Mouse (Mus musculus): Measurements from ENCODE around the gene Nt5dc2.

Nt5dc2 gene

DNA sequence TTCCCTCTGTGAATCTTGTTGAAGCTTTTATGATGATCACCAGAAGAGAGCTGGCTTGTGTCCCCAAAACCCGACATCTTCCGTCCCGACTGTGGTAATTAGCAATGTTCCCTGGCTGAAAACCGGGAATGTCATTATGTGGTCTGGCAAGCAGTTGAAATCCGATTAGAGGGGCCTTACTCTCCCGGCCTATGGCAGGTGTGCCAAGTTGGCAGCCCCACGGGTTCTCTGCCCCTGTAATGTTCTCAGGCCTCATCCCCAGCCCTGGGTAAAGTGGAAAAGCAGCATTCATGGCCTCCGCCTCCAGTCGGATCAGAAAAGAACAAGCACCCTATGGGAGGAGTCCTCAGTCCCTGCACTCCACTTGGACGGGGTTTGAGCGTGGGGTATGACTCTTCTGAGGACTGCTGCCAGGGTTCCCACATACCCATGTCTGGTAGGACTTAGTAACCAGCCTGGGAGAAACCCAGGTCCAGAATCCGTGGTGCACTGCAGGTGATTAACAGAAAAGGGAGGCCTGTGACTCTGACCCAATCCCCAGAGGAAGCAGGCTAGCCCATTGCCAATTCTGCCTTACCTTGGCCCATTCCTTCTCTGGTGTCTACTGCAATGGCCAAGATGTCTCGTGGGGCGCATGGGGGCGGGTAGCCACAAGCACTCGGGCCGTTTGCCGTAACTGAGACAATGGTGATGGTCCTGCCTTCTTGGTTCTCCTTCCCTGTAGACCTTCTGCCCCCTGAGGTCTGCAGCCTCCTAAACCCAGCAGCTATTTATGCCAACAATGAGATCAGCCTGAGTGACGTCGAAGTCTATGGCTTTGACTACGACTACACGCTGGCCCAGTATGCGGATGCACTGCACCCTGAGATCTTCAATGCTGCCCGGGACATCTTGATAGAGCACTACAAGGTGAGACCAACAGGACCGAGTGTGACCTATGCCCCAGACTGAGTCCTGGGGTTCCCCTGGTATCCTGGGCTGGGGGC is 3.5 kb downstream of the Nt5dc2 start:
- no peak for DNase-seq (ENCODE audit: low spot score in 2 of 2)

DNA sequence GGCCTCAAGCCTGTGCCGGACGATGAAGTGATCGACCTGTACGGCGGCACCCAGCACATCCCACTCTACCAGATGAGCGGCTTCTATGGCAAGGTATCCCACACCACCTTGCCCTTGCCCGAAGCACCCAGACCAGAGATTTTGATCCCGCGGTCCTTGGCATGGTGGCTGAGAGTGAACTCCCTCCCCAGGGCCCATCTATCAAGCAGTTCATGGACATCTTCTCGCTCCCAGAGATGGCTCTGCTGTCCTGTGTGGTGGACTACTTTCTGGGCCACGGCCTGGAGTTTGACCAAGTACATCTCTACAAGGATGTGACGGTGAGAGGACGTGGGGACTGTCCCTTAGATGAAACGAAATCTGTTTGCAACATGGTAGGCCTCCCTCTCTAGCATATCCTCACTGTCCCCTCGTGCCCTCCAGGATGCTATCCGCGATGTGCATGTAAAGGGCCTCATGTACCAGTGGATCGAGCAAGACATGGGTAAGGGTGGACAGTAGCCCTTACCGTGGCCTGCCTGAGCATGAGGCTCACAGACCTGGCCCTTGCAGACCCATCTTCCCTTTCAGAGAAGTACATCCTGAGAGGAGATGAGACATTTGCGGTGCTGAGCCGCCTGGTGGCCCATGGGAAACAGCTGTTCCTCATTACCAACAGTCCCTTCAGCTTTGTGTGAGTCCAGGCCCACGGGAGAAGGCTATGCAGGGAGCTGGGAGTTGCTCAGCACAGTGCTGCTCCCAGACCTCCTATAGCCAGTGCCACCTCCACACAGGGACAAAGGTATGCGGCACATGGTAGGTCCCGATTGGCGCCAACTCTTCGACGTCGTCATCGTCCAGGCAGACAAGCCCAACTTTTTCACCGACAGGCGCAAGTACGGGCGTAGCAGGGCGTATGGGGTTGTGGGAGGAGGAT is 4.9 kb downstream of the Nt5dc2 start:
- no peak for DNase-seq (ENCODE audit: low spot score in 2 of 2)

DNA sequence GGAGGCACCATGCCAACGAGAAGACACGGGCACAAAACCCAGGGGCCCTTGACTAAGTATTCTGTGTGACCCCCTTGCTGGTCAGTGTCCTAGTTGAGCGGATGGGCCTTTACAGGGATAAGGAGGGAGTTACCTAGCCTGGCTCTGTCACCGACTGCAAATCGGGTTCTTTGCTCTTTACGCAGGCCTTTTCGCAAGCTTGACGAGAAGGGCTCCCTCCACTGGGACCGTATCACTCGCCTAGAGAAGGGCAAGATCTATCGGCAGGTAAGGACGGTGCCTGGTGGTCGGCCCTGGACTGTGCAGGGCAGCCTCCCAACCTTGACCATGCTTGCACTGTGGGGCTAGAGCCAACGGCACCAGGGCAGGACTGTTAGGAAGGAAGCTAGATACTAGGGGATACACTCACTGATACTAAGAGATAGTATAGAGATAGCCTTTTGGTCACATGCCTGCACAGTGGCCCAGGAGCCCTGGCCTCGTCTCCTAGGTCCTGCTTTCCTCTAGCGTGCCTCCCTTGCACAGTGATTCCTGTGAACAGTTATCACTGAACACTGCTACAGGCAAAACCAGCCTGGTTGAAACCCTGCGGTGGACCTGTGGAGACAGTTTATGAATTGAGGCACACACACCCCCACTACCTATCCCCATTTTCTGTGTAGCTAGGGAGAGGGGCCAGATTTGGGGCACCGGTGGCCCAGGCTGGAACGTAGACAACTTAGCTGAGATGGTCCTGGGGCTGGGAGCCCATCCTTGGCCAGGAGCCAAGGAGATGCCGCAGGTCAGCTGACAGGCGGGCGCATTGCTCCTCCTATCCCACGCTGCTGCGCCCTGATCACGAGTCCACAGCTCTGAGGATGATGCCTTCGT is 5.8 kb downstream of the Nt5dc2 start:
- no peak for DNase-seq (ENCODE audit: low spot score in 2 of 2)

DNA sequence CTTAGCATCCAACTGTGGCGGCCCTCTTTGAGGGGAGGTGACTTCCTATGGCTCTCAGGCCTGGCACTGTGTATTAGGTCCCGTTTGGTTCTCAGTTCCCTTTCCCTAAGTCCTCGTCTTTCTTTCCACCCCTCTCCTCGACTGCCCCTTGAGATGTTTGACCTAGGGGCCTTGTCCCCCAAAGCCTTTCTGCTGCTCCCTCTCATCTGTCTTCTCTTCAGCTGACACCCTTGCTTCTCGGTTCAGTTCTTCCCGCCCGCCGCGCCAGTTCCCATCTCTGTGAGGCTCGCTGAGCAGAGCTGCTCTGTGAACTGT is 6.4 kb downstream of the Nt5dc2 start:
- no peak for DNase-seq (ENCODE audit: low spot score in 2 of 2)

DNA sequence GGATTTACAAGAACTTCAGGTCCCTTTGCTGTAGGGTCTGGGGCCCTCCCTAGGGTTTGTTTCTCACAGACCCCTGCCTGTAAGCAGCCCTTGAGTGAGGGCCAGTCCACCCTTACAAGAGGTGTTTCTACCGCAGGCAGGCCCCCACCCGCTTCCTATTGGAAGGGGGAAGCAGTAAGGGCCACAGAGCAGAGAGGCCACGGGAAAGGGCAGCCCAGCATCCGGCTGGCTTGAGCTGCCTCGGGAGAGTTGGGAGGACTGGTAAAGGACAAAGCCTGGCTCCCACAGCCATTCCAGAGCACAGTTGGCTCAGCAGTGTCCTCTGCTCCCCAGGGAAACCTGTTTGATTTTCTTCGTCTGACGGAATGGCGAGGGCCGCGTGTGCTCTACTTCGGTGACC is 6.9 kb downstream of the Nt5dc2 start:
- no peak for DNase-seq (ENCODE audit: low spot score in 2 of 2)

DNA sequence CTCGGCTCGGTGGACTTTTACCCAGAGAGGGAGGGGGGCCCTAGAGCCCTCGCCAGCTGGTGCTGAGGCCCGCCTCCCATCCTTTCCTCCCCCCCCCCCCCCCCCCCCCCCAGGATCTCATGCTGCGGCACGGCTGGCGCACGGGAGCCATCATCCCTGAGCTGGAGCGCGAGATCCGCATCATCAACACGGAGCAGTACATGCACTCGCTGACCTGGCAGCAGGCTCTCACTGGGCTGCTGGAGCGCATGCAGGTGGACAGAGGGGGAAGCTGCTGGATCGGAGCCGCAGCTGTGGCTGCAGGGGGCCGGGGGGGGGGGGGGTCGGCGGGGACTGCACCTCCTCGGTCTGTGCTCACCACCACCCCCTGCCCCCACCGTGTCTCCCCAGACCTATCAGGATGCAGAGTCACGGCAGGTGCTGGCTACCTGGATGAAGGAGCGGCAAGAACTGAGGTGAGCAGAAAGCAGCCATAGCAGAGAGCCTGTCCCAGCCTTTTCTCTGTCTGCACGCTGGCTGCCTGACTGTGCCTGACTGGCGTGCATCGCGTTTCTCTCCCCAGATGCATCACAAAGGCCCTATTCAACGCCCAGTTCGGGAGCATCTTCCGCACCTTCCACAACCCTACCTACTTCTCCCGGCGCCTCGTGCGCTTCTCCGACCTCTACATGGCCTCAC is 7.5 kb downstream of the Nt5dc2 start:
- DNase-seq (ENCODE audit: low spot score in 2 of 2): no peak

DNA sequence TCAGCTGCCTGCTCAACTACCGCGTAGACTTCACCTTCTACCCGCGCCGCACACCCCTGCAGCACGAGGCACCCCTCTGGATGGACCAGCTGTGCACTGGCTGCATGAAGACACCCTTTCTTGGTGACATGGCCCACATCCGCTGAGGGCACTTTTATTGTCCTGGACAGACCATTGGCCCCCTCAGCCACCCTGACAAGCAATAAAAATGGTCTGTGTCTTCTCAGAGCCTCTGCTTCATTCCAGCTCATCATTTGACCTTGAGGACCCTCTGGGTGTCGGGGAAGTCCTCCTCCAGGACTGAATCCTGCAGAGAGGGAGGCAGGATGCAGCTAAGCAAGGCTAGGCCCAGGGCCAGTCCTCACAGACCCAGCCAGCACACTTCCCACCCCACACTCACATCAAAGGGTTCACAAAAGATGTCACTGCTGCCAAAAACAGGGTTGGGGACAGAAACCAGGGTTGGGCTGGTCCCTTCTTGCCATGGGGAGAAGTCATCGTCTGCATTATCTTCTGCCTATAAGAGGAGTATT is 8.1 kb downstream of the Nt5dc2 start:
- no peak for DNase-seq (ENCODE audit: low spot score in 2 of 2)

DNA sequence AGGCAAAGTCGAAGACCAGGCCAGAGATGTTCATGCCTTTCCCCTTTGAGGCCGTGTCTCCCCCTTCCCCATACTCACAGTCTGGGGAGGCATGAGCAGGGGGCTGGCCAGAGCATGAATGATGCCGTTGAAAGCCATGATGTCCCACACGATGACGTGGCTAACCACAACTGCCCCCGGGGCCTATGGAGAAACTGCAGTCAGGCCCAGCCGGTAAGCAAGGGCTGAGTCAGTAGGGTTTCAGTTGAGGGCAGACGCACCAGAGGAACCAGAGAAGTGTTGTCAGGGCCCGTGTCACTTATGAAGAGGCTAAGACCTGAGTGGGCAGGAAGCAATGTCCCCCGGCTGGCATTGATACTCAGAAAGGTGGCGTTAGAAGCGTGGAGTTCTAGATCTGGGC is 8.8 kb downstream of the Nt5dc2 start:
- no peak for DNase-seq (ENCODE audit: low spot score in 2 of 2)

DNA sequence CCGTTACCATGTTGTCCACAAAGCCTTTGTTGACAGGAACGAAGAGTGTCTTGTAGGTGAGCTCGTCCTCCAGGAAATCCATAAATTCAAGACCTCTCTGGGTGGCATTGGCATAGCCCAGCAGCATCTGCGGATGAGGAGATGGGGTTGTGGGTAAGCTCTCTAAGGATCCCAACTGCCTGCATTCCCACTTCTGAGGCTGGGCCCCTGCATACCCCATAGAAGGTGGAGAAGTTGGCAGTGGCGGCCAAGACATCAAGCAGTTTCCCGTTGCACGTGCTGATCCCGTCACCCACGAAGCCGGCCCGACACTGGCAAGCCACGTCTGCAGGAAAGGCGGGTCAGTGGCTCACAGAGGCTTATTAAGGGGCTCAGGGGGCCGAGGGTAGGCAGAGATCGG is 9.3 kb downstream of the Nt5dc2 start:
- DNase-seq (ENCODE audit: low spot score in 2 of 2): no peak

DNA sequence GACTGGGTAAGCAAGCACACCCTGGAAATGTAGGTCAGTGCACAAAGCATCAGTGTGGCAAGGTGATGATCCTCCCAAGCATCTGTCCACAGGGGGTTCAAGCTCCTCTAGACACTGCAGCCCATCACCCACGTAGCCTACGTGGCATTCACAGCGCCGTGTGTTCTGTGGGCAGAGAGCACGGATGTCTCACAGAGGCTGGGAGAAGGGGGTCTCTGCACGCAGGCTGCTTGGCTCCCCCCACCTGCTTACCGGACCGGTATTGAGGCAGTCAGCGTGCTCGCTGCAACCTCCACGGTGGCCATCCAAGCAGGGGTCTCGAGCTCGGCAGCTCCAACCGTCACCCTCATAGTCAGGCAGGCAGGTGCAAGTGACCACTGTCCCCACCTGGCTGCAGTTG is 10.2 kb downstream of the Nt5dc2 start:
- DNase-seq (ENCODE audit: low spot score in 2 of 2): no peak

DNA sequence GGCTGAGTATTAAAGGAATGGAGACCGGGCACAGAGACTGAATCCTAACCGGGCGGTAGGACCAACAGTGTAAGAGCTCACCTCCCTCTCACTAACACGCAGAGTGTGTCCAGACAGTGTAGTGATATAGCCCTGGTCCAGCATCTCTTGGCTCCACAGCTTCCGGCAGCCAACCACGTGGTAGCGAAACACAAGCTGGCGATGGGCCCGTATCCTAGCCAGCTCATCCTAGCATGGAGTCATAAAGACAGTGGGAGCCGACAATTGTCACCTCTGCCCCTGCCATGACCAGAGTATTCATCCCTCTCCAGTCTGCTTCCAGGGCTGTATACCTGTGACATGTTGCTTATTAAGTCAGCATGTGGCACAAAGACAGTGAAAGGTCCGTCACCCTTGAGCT is 14.8 kb downstream of the Nt5dc2 start:
- DNase-seq (ENCODE audit: low spot score in 2 of 2): no peak

DNA sequence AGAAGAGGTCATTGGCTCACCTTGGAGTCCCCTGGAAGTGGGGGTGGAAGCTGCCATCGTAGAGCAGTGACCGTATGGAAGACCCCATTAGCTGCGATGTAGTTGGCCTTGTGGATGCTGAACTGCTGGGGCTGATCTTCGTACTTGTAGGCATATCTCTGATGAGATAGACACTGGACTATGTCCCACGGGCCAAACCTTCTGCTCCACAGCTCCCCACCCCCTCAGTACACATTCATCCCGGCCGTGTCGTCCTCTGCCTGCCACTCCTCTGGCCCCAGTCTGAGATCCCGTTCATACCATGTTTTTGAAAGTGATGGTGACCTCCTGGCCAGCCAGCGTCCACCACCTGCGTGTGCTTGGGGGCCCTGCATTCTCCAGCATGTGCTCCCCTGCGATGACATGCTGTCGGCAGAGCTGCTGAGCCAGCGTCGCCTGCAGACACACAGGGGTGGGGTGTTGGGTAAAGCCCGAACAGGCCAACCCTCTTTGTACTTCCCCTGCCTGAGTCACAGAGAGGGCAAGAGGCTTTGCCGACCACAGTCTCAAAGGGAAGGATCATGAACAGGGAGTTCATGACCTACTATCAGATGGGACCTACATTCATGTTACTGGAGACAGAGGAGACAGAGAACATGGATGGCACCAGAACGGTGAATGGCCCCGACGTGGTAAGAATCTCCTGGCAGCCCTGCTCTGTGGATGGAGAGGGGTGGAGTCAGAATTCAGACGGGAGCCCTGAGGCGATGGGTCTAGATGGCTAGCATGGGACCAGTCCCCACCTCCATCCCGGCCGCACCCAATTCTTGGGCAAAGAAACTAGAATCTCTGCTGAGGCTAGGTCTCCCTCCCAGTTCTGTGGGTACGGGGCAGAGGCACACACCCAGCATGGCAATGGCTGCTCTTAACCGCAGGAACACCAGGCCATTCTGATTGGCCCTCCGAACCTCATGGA is 29.6 kb downstream of the Nt5dc2 start:
- no peak for DNase-seq (ENCODE audit: low spot score in 2 of 2)

DNA sequence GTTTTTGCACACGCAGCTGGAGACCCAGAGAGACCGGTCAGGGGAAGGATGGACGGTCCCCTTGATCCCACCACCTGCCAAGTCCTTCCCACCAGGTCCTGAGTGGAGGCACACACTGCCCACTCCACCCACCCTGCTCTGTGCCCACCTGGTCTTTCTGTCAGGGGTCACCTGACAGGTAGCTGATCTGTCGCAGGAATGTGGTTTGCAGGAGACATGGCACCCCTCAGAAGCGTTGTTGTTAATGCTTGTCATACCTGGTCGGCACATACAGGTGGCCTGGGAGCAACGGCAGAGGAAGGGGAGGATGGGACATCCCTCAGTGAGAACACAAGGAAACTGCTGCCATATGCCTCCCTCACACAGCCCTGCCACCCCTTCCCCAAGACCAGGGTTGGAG is 30.3 kb downstream of the Nt5dc2 start:
- DNase-seq (ENCODE audit: low spot score in 2 of 2): no peak

DNA sequence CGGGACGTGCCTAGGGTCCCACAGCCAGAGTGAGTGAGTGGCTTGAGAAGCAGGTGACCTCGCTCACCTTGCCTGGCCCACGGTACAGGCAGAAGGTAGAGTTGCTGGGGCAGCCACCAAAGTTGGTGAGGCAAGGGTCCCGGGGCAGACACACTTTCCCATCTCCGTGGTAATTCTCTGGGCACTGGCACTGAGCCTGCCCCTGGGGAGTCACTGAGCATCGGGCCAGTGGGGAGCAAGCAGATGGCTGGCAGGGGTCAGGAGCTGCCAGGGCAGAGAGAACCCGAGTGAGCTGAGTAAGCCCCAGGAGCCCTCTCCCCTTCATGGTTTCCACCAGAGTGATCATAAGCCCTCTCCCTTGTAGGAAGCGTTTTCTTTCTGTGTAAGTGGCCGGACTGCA is 30.8 kb downstream of the Nt5dc2 start:
- DNase-seq (ENCODE audit: low spot score in 2 of 2): no peak

DNA sequence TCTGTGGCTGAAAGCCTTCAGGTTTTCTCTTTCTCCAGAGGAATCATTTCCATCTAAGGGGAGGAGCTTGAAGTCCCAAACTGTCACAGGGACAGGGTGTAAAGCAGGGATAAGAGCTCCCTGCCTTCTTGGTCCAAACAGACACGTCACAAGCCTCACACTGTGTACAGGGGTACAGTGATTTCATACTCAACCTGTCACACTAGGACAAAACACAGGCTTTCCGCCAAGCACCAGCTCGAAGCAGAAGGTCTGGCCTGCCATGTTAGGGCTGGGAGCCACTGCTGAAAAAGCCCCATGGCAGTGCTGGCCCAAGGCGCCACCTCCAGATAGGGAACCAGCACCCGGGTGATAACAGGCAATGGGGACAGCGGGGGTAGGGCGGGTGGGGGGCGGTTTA is 33.2 kb downstream of the Nt5dc2 start:
- no peak for DNase-seq (ENCODE audit: low spot score in 2 of 2)

DNA sequence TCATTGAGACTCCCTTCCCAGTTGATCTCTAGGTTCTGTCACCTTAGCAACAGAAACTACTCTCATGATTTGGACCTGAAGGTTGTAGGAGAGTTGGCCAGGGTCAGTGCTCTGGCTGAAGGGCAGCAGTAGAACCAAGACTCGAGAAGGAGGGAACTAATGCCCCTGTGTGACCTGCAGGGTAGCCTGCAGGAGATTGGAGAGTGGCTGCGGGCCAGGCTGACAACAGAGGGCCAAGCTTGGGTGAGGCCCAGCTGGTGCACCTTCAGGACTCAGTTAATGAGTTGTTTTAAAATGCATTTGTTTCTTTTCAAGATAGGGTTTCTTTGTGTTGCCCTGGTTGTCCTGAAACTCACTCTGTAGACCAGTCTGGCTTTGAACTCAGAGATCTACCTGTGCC is 34.2 kb downstream of the Nt5dc2 start:
- no peak for DNase-seq (ENCODE audit: low spot score in 2 of 2)

DNA sequence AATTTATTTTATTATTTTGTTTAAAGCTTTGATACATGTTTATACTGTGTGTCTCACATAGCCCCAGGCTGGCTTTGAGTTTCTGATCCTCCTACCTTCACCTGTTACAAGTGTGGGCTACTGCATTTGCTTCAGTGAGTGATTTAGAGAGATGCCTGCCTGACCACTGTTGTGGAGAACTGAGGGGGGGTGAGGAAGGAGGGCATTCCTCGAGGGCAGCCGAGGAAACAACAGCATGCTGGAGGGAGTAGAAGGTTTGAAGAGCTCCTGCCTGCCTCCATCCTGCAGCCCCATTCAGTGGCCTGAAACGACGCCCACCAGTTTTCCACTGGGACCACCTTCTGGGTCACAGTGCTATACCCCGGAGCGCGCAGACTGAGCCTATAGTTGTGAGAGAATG is 34.6 kb downstream of the Nt5dc2 start:
- no peak for DNase-seq (ENCODE audit: low spot score in 2 of 2)

DNA sequence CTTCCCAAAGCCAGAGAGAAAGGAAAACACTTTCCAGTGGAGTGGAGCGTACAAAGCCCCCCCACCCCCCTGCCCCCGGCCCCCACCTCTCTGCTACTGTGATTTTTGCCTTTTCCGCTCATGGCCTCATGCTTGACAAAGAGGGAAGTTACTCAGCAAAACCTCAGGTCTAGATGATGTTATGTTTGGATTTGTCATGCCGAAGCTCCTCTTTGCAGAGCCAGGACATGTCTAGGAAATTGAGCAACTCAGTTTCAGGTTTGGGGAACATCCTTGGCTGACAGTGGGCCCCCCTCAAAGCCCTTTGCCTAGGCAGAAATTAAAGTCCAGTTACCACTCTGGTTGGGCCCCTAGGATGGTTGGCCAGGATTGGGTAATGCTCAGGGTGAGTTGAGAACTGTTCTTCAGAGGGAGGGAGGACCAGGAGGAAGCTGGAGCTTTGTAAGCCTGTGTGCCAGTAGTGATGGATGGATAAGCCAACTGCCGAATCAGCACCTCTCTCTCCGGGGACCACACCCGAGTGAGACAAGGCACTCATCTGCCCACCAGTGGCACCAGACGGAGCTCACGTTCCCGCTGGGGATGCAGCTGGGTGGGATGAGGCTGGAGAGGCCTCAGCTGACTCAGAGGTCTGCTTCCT is 35.3 kb downstream of the Nt5dc2 start:
- no peak for DNase-seq (ENCODE audit: low spot score in 2 of 2)

DNA sequence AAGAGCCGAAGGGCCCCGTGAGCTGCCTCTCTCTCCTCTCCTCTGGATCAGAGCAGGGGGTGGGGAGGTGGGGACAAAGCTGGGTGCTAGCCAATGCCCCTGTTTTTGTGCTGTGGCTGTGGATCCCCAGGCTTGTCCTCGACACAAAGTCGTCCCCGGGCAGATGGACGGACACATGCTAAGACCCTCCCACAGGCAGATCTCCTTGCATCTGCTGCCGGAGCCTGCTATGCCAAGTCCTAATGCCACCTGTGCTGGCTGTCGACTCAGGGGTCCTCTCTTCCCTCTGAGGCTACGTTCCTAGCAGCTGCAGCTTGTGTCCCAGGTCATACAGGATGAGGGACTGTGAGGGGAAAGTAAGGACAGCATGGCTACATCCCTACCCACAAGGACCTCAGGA is 36.0 kb downstream of the Nt5dc2 start:
- DNase-seq (ENCODE audit: low spot score in 2 of 2): no peak

Measured in left cerebral cortex, adult 9 months (tissue).